Mouse (Mus musculus): ENCODE data around the gene Notch1. TPM values are rescaled to one million over a fixed set of nuclear protein-coding genes. Genes with fewer than 3 reads are reported as not detected.

Notch1 gene
- polyA plus RNA-seq, 1 experiment, result 4.5 TPM

DNA sequence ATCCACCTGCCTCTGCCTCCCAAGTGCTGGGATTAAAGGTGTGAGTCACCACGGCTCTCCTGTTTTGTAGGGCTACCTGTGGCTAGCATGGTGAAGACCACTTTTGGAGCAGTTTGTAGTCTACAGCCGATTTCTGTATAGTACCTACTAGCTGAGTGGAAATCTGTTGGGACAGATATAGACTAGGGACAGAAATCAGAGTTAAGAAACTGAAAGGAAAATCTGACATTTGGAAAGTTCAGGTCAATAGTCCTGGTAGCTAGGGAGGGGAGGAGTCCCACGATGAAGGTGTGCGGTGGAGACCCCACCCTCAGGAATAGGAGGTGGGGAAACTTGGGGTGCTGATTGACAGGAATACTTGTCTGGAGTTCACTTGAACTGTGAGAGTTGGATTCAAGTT, 5.9 kb upstream of the Notch1 start:
- Histone ChIP-seq H3ac (ENCODE audit: control insufficient read depth, insufficient read length, low read depth) (no peak overlapping the region), H3K79me3 (ENCODE audit: low read depth) (no peaks in the 10 kb centered on the region), H3K79me2 (ENCODE audit: control insufficient read depth, insufficient read depth) (no peaks in the 10 kb centered on the region), H3K27me3 (ENCODE audit: control insufficient read depth, insufficient read depth, insufficient read length) (no peaks in the 10 kb centered on the region), H3K36me3 (ENCODE audit: control insufficient read depth, insufficient read depth) (no peaks in the 10 kb centered on the region), H3K4me3 (ENCODE audit: insufficient read depth, poor library complexity, severe bottlenecking) (no peak overlapping the region)
- no peak for TF ChIP-seq MYOG (IDR thresholded peaks at IDR 0.05; ENCODE audit: control insufficient read depth, extremely low read depth, insufficient read length)
- TF ChIP-seq USF1 (IDR thresholded peaks at IDR 0.05; ENCODE audit: low read depth), result no peak
- TF ChIP-seq MYOD1 (IDR thresholded peaks at IDR 0.05; ENCODE audit: control insufficient read depth, insufficient read length, low read depth), result no peak
- no peak for TF ChIP-seq MAX (IDR thresholded peaks at IDR 0.05)
- TF ChIP-seq CTCF (IDR thresholded peaks at IDR 0.05; ENCODE audit: control insufficient read depth, insufficient read depth, insufficient read length), result no peak

GRCm38 (mm10) chr2:26519753-26520152, 3.3 kb upstream of the Notch1 start:
- no peak overlapping the region for H3ac ChIP-seq (ENCODE audit: control insufficient read depth, insufficient read length, low read depth)
- no peaks in the 10 kb centered on the region for H3K79me3 ChIP-seq (ENCODE audit: low read depth)
- no peaks in the 10 kb centered on the region for H3K27me3 ChIP-seq (ENCODE audit: control insufficient read depth, insufficient read depth, insufficient read length)
- H3K79me2 ChIP-seq (ENCODE audit: control insufficient read depth, insufficient read depth), result no peaks in the 10 kb centered on the region
- H3K36me3 ChIP-seq (ENCODE audit: control insufficient read depth, insufficient read depth), result no peaks in the 10 kb centered on the region
- no peak overlapping the region for H3K4me3 ChIP-seq (ENCODE audit: insufficient read depth, poor library complexity, severe bottlenecking)
- TF ChIP-seq MYOD1 (IDR thresholded peaks at IDR 0.05; ENCODE audit: control insufficient read depth, insufficient read length, low read depth) (no peak), MAX (IDR thresholded peaks at IDR 0.05) (no peak), USF1 (IDR thresholded peaks at IDR 0.05; ENCODE audit: low read depth) (no peak), MYOG (IDR thresholded peaks at IDR 0.05; ENCODE audit: control insufficient read depth, extremely low read depth, insufficient read length) (no peak), CEBPB (IDR thresholded peaks at IDR 0.05; ENCODE audit: low read depth) (no peak), FOSL1 (IDR thresholded peaks at IDR 0.05; ENCODE audit: insufficient read depth, low read length, poor library complexity, severe bottlenecking) (no peak), CTCF (IDR thresholded peaks at IDR 0.05; ENCODE audit: control insufficient read depth, insufficient read depth, insufficient read length) (no peak)

- Histone ChIP-seq H3K79me2 (ENCODE audit: control insufficient read depth, insufficient read depth) (no peaks in the 10 kb centered on the region), H3K79me3 (ENCODE audit: low read depth) (no peaks in the 10 kb centered on the region), H3ac (ENCODE audit: control insufficient read depth, insufficient read length, low read depth) (no peak overlapping the region), H3K36me3 (ENCODE audit: control insufficient read depth, insufficient read depth) (no peaks in the 10 kb centered on the region), H3K4me3 (ENCODE audit: insufficient read depth, poor library complexity, severe bottlenecking) (no peak overlapping the region), H3K27me3 (ENCODE audit: control insufficient read depth, insufficient read depth, insufficient read length) (no peaks in the 10 kb centered on the region)
- no peak for TF ChIP-seq CTCF (IDR thresholded peaks at IDR 0.05; ENCODE audit: control insufficient read depth, insufficient read depth, insufficient read length)
- TF ChIP-seq FOSL1 (IDR thresholded peaks at IDR 0.05; ENCODE audit: insufficient read depth, low read length, poor library complexity, severe bottlenecking), result no peak
- TF ChIP-seq MYOG (IDR thresholded peaks at IDR 0.05; ENCODE audit: control insufficient read depth, extremely low read depth, insufficient read length), result no peak
- TF ChIP-seq MAX (IDR thresholded peaks at IDR 0.05), result no peak
- no peak for TF ChIP-seq USF1 (IDR thresholded peaks at IDR 0.05; ENCODE audit: low read depth)
- TF ChIP-seq MYOD1 (IDR thresholded peaks at IDR 0.05; ENCODE audit: control insufficient read depth, insufficient read length, low read depth), result no peak
- TF ChIP-seq CEBPB (IDR thresholded peaks at IDR 0.05; ENCODE audit: low read depth), result no peak
These were observed 524 bp upstream of the Notch1 start for GRCm38 (mm10) chr2:26516987-26517386.

DNA sequence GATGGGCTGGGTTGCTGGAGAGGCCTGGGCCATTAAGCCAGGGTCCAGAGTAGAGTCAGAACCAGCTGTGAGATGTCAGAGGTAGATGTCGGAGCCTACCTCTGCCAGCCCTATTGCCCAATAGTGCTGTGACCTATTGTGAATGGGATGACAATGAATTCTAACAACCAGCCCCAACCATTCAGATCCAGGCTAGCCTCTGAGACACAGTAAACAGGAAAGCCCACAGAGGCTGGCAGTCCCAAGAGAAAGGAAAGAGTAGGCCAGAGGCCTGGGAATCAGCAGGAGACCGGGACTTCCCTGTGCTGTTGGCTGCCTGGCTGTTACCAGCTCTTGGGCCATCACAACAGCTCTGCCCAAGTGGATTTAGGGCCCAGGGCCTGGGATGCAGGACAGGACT, 1.1 kb downstream of the Notch1 start:
- Histone ChIP-seq H3K79me2 (ENCODE audit: control insufficient read depth, insufficient read depth) (no peaks in the 10 kb centered on the region), H3ac (ENCODE audit: control insufficient read depth, insufficient read length, low read depth) (no peak overlapping the region), H3K4me3 (ENCODE audit: insufficient read depth, poor library complexity, severe bottlenecking) (no peak overlapping the region), H3K27me3 (ENCODE audit: control insufficient read depth, insufficient read depth, insufficient read length) (no peaks in the 10 kb centered on the region), H3K36me3 (ENCODE audit: control insufficient read depth, insufficient read depth) (no peaks in the 10 kb centered on the region), H3K79me3 (ENCODE audit: low read depth) (no peaks in the 10 kb centered on the region)
- no peak for TF ChIP-seq MYOD1 (IDR thresholded peaks at IDR 0.05; ENCODE audit: control insufficient read depth, insufficient read length, low read depth)
- no peak for TF ChIP-seq CEBPB (IDR thresholded peaks at IDR 0.05; ENCODE audit: low read depth)
- no peak for TF ChIP-seq USF1 (IDR thresholded peaks at IDR 0.05; ENCODE audit: low read depth)
- TF ChIP-seq MYOG (IDR thresholded peaks at IDR 0.05; ENCODE audit: control insufficient read depth, extremely low read depth, insufficient read length), result no peak
- TF ChIP-seq FOSL1 (IDR thresholded peaks at IDR 0.05; ENCODE audit: insufficient read depth, low read length, poor library complexity, severe bottlenecking), result no peak
- TF ChIP-seq MAX (IDR thresholded peaks at IDR 0.05), result no peak
- TF ChIP-seq CTCF (IDR thresholded peaks at IDR 0.05; ENCODE audit: control insufficient read depth, insufficient read depth, insufficient read length), result no peak

DNA sequence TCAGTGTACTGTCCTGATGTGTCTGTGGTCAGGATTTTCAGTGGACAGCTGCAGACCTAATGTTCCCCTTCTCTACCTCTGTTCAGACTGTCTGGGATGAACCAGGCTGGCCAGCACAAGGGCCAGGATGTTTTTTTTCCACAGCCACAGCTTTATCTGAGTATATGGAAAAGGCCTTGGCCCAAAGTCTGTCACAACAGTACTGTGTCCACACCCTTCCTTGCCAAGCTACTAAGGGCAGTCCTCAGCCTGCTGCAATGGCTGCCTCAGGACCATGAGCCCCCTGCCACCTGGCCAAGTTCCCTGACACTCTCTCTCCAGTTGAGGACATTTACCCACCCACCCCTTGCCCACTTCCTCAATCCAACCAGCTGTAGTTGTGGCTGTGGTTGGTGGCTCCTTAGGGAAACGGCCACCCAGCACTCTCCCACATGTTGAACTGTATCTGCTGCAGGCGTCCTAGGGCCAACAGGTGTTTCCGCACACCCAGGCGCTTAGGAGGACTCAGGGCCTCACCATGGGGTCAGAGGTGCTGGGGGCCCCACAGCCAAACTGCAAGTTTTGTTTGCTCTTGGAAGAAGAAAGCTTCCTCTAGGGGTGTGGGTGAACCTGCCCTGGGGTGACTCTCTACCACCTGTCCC, 3.2 kb downstream of the Notch1 start:
- H3K79me3 ChIP-seq (ENCODE audit: low read depth), result no peaks in the 10 kb centered on the region
- no peak overlapping the region for H3ac ChIP-seq (ENCODE audit: control insufficient read depth, insufficient read length, low read depth)
- no peak overlapping the region for H3K4me3 ChIP-seq (ENCODE audit: insufficient read depth, poor library complexity, severe bottlenecking)
- TF ChIP-seq FOSL1 (IDR thresholded peaks at IDR 0.05; ENCODE audit: insufficient read depth, low read length, poor library complexity, severe bottlenecking) (no peak), CEBPB (IDR thresholded peaks at IDR 0.05; ENCODE audit: low read depth) (no peak), MYOG (IDR thresholded peaks at IDR 0.05; ENCODE audit: control insufficient read depth, extremely low read depth, insufficient read length) (no peak), USF1 (IDR thresholded peaks at IDR 0.05; ENCODE audit: low read depth) (no peak), MAX (IDR thresholded peaks at IDR 0.05) (no peak), MYOD1 (IDR thresholded peaks at IDR 0.05; ENCODE audit: control insufficient read depth, insufficient read length, low read depth) (no peak), CTCF (IDR thresholded peaks at IDR 0.05; ENCODE audit: control insufficient read depth, insufficient read depth, insufficient read length) (no peak)
- H3K36me3 ChIP-seq (ENCODE audit: control insufficient read depth, insufficient read depth), result no peaks in the 10 kb centered on the region
- H3K79me2 ChIP-seq (ENCODE audit: control insufficient read depth, insufficient read depth), result no peaks in the 10 kb centered on the region
- H3K27me3 ChIP-seq (ENCODE audit: control insufficient read depth, insufficient read depth, insufficient read length), result no peaks in the 10 kb centered on the region

GRCm38 (mm10) chr2:26508661-26509060, 7.8 kb downstream of the Notch1 start:
- Histone ChIP-seq H3K36me3 (ENCODE audit: control insufficient read depth, insufficient read depth) (no peaks in the 10 kb centered on the region), H3ac (ENCODE audit: control insufficient read depth, insufficient read length, low read depth) (no peak overlapping the region), H3K79me2 (ENCODE audit: control insufficient read depth, insufficient read depth) (no peaks in the 10 kb centered on the region), H3K27me3 (ENCODE audit: control insufficient read depth, insufficient read depth, insufficient read length) (no peaks in the 10 kb centered on the region), H3K79me3 (ENCODE audit: low read depth) (no peaks in the 10 kb centered on the region), H3K4me3 (ENCODE audit: insufficient read depth, poor library complexity, severe bottlenecking) (no peak overlapping the region)
- TF ChIP-seq MAX (IDR thresholded peaks at IDR 0.05) (no peak), MYOG (IDR thresholded peaks at IDR 0.05; ENCODE audit: control insufficient read depth, extremely low read depth, insufficient read length) (no peak), USF1 (IDR thresholded peaks at IDR 0.05; ENCODE audit: low read depth) (no peak), CTCF (IDR thresholded peaks at IDR 0.05; ENCODE audit: control insufficient read depth, insufficient read depth, insufficient read length) (no peak), CEBPB (IDR thresholded peaks at IDR 0.05; ENCODE audit: low read depth) (no peak), MYOD1 (IDR thresholded peaks at IDR 0.05; ENCODE audit: control insufficient read depth, insufficient read length, low read depth) (no peak), FOSL1 (IDR thresholded peaks at IDR 0.05; ENCODE audit: insufficient read depth, low read length, poor library complexity, severe bottlenecking) (no peak)
